Mouse (Mus musculus) CH12.LX (cell line): ENCODE measurements around the gene Btbd9. TPM values are rescaled to one million over a fixed set of nuclear protein-coding genes. Genes with fewer than 3 reads are reported as not detected.

ENCODE experiments used
- DNase-seq: peaks from one replicate; pipeline ENCODE4 v3.0.0-alpha.2; 2013; ENCODE audit errors: extremely low read depth
- H3K27ac ChIP-seq: 2 replicates; pipeline ENCODE4 v1.5.1; 2012; ENCODE audit warnings: low read depth, mild to moderate bottlenecking, control low read depth, moderate library complexity; ENCODE audit not compliant: insufficient read depth
- H3K27me3 ChIP-seq: replicated peaks from 2 replicates; pipeline ENCODE3; 2012; ENCODE audit warnings: inconsistent platforms
- H3K36me3 ChIP-seq, 2 experiments: replicated peaks in 1 of 2; 2 replicates each; pipeline versions ENCODE3 to v1.6.1; 2012; ENCODE audit warnings: inconsistent platforms in 1 of 2, low read length in 1 of 2, mild to moderate bottlenecking in 1 of 2, mixed read lengths in 1 of 2, moderate library complexity in 1 of 2; ENCODE audit not compliant: control insufficient read depth in 1 of 2, insufficient read depth in 1 of 2
- H3K4me1 ChIP-seq, 2 experiments: 2 replicates each; pipeline ENCODE4 v1.6.1; 2012; ENCODE audit warnings: inconsistent platforms in 1 of 2, moderate library complexity in 1 of 2; ENCODE audit not compliant: insufficient read depth in 2 of 2, control insufficient read depth in 1 of 2
- H3K4me2 ChIP-seq: 2 replicates; pipeline ENCODE4 v1.6.1; 2012; ENCODE audit warnings: low read depth, mild to moderate bottlenecking, control low read depth; ENCODE audit not compliant: poor library complexity, insufficient read depth, severe bottlenecking
- H3K4me3 ChIP-seq, 3 experiments: fragments of 150-350 bp in 1 of 3; sonication (generic) in 1 of 3; replicated peaks in 1 of 3; 2 replicates each; pipeline versions ENCODE3 to v1.5.1; 2011 to 2012; ENCODE audit warnings: low read depth in 2 of 3, low read length in 2 of 3, mild to moderate bottlenecking in 2 of 3, moderate library complexity in 2 of 3, control low read depth in 1 of 3, improper control_type of control experiment in 1 of 3, inconsistent platforms in 1 of 3, mixed read lengths in 1 of 3; ENCODE audit not compliant: poor library complexity in 1 of 3
- H3K79me2 ChIP-seq: replicated peaks from 2 replicates; pipeline ENCODE4 v1.6.1; 2012; ENCODE audit warnings: mild to moderate bottlenecking, moderate library complexity; ENCODE audit not compliant: control insufficient read depth, poor library complexity, insufficient read depth, severe bottlenecking; ENCODE audit errors: extremely low read depth
- H3K9ac ChIP-seq: 2 replicates; pipeline ENCODE4 v1.6.1; 2012; ENCODE audit warnings: low read depth, mild to moderate bottlenecking, control low read depth, moderate library complexity; ENCODE audit not compliant: insufficient read depth
- H3K9me3 ChIP-seq: replicated peaks from 2 replicates; pipeline ENCODE3; 2012; ENCODE audit warnings: low read length, inconsistent platforms, mixed read lengths
- BHLHE40 ChIP-seq: IDR thresholded peaks from 2 replicates; pipeline ENCODE4 v1.6.1; 2011; ENCODE audit warnings: mild to moderate bottlenecking, low read depth, low read length, improper control_type of control experiment
- CHD1 ChIP-seq: IDR thresholded peaks from 2 replicates; pipeline ENCODE4 v1.6.1; 2012; ENCODE audit warnings: low read depth, low read length, improper control_type of control experiment, inconsistent platforms
- E2F4 ChIP-seq: IDR thresholded peaks from 2 replicates; pipeline ENCODE4 v1.6.1; 2011; ENCODE audit warnings: low read depth, low read length, improper control_type of control experiment; ENCODE audit not compliant: insufficient replicate concordance
- ELF1 ChIP-seq: IDR thresholded peaks from 2 replicates; pipeline ENCODE4 v1.6.1; 2014; ENCODE audit warnings: low read depth, mild to moderate bottlenecking, inconsistent platforms, low read length, improper control_type of control experiment
- EP300 ChIP-seq: IDR thresholded peaks from 2 replicates; pipeline ENCODE4 v1.6.1; 2011; ENCODE audit warnings: low read length, improper control_type of control experiment
- GABPA ChIP-seq: IDR thresholded peaks from 2 replicates; pipeline ENCODE4 v1.6.1; 2012; ENCODE audit warnings: low read depth, low read length, improper control_type of control experiment, inconsistent platforms; ENCODE audit not compliant: insufficient replicate concordance
- IRF4 ChIP-seq: IDR thresholded peaks from 2 replicates; pipeline ENCODE4 v1.6.1; 2014; ENCODE audit warnings: low read depth, mild to moderate bottlenecking, inconsistent platforms, low read length, improper control_type of control experiment
- KAT2A ChIP-seq: IDR thresholded peaks from 2 replicates; pipeline ENCODE4 v1.6.1; 2012; ENCODE audit warnings: low read length, improper control_type of control experiment, inconsistent platforms; ENCODE audit not compliant: insufficient replicate concordance
- MAFK ChIP-seq: IDR thresholded peaks from 2 replicates; pipeline ENCODE4 v1.6.1; 2011; ENCODE audit warnings: low read length, improper control_type of control experiment; ENCODE audit not compliant: insufficient replicate concordance
- MEF2A ChIP-seq: IDR thresholded peaks from 2 replicates; pipeline ENCODE4 v1.6.1; 2014; ENCODE audit warnings: low read depth, mild to moderate bottlenecking, inconsistent platforms, low read length, improper control_type of control experiment, borderline replicate concordance
- MYC ChIP-seq: IDR thresholded peaks from 2 replicates; pipeline ENCODE4 v1.6.1; 2011; ENCODE audit warnings: low read depth, mild to moderate bottlenecking, improper control_type of control experiment, low read length
- NELFE ChIP-seq: IDR thresholded peaks from 2 replicates; pipeline ENCODE4 v1.6.1; 2011; ENCODE audit warnings: low read depth, low read length, improper control_type of control experiment
- NRF1 ChIP-seq: IDR thresholded peaks from 2 replicates; pipeline ENCODE4 v1.6.1; 2014; ENCODE audit warnings: low read depth, mild to moderate bottlenecking, inconsistent platforms, low read length, improper control_type of control experiment, moderate library complexity
- PAX5 ChIP-seq: IDR thresholded peaks from 2 replicates; pipeline ENCODE4 v1.6.1; 2012; ENCODE audit warnings: low read length, inconsistent platforms, mixed read lengths
- POLR2A ChIP-seq: IDR thresholded peaks from 2 replicates; pipeline ENCODE4 v1.6.1; 2011; ENCODE audit warnings: low read depth, mild to moderate bottlenecking, improper control_type of control experiment, low read length
- RCOR1 ChIP-seq: conservative IDR thresholded peaks from 2 replicates; pipeline ENCODE4 v1.6.1; 2012; ENCODE audit warnings: low read depth, mild to moderate bottlenecking, inconsistent platforms, low read length, improper control_type of control experiment
- SMC3 ChIP-seq: IDR thresholded peaks from 2 replicates; pipeline ENCODE4 v1.6.1; 2011; ENCODE audit warnings: low read depth, low read length, improper control_type of control experiment
- TCF12 ChIP-seq: IDR thresholded peaks from 2 replicates; pipeline ENCODE4 v1.6.1; 2014; ENCODE audit warnings: low read depth, mild to moderate bottlenecking, inconsistent platforms, low read length, improper control_type of control experiment
- USF2 ChIP-seq: conservative IDR thresholded peaks from 2 replicates; pipeline ENCODE4 v1.6.1; 2011; ENCODE audit warnings: low read depth, low read length, improper control_type of control experiment
- ZKSCAN1 ChIP-seq: IDR thresholded peaks from 2 replicates; pipeline ENCODE4 v1.6.1; 2012; ENCODE audit warnings: low read depth, inconsistent platforms, low read length, improper control_type of control experiment, borderline replicate concordance
- ZMIZ1 ChIP-seq: IDR thresholded peaks from 2 replicates; pipeline ENCODE4 v1.6.1; 2012; ENCODE audit warnings: low read depth, mild to moderate bottlenecking, inconsistent platforms, low read length, improper control_type of control experiment
- dilution Hi-C: fragments of 300-500 bp; cut with MboI; formaldehyde crosslinking; loops from 2 replicates; pipeline ENCODE4 v1.14.3; 2020; ENCODE audit warnings: low sequenced_read_pairs; ENCODE audit not compliant: extremely low pct_unique_long_range_greater_than_20kb, extremely low pct_ligation_motif_present
- in situ Hi-C: fragments of 300-500 bp; cut with MboI; formaldehyde crosslinking; loops from 3 replicates; pipeline ENCODE4 v1.14.3; 2019; ENCODE audit warnings: low sequenced_read_pairs, low pct_ligation_motif_present, low pct_unique_long_range_greater_than_20kb, mixed read lengths
- polyA plus RNA-seq: library from polyadenylated mRNA; unstranded; fragments of >175 nt; gene quantifications from 2 replicates; pipeline ENCODE4 v1.2.1, GENCODE M21; 2012; ENCODE audit warnings: low read depth; ENCODE audit not compliant: insufficient read length
- total RNA-seq, 2 experiments: library from RNA; depleted of rRNA; stranded (reverse); fragments of 300-350 nt in 1 of 2; fragments of >200 nt in 1 of 2; gene quantifications; 2 replicates each; pipeline ENCODE4 v1.2.3; 2012 to 2014

The Btbd9 gene
- total and polyA plus RNA-seq, 3 experiments: 19.3 to 25.4 (median 20.0) TPM

GRCm38 (mm10) chr17:30222837-30223236 is 353.5 kb downstream of the Btbd9 start:
- Histone ChIP-seq H3K36me3 (peaks cover 5 to 62% of the 10 kb centered on the region in 2 experiments), H3K79me2 (no peaks in the 10 kb centered on the region), H3K4me1 (no peaks in the 10 kb centered on the region), H3K4me2 (no peak overlapping the region), H3K27ac (no peak overlapping the region), H3K27me3 (no peaks in the 10 kb centered on the region), H3K9ac (no peak overlapping the region), H3K9me3 (no peaks in the 10 kb centered on the region), H3K4me3 (no peak overlapping the region)
- in situ Hi-C loops: no loop called here
- DNase-seq: no peak
- TF ChIP-seq RCOR1 (no peak), POLR2A (no peak), USF2 (no peak), TCF12 (no peak), E2F4 (no peak), GABPA (no peak), BHLHE40 (no peak), KAT2A (no peak), MEF2A (no peak), SMC3 (no peak), IRF4 (no peak), NRF1 (no peak), EP300 (no peak)
- dilution Hi-C loops: no loop called here

- H3K9ac ChIP-seq: no peak overlapping the region
- no peaks in the 10 kb centered on the region for H3K4me1 ChIP-seq
- no peak for DNase-seq
- H3K79me2 ChIP-seq: no peaks in the 10 kb centered on the region
- H3K4me3 ChIP-seq: no peak overlapping the region
- peaks cover 5 to 64% of the 10 kb centered on the region in 2 experiments for H3K36me3 ChIP-seq
- H3K9me3 ChIP-seq: no peaks in the 10 kb centered on the region
- no peaks in the 10 kb centered on the region for H3K27me3 ChIP-seq
- TF ChIP-seq IRF4 (no peak), MAFK (no peak), ZKSCAN1 (no peak), ELF1 (no peak), EP300 (no peak), POLR2A (no peak), ZMIZ1 (no peak), NELFE (no peak), GABPA (no peak), PAX5 (no peak), CHD1 (no peak), MYC (no peak), USF2 (no peak), TCF12 (no peak)
- H3K4me2 ChIP-seq: no peak overlapping the region
- H3K27ac ChIP-seq: no peak overlapping the region
- in situ Hi-C loops: no loop called here
- dilution Hi-C loops: no loop called here
Observed at GRCm38 (mm10) chr17:30222361-30222760, 353.9 kb downstream of the Btbd9 start.
